Mouse (Mus musculus) 3134 (cell line): ENCODE data around the gene Ankmy1.

Experiments
- DNase-seq: peaks from one replicate; pipeline ENCODE4 v3.0.0-alpha.2; 2011; ENCODE audit warnings: low spot score; ENCODE audit not compliant: insufficient read length; ENCODE audit errors: extremely low read depth

Ankmy1 gene

DNA sequence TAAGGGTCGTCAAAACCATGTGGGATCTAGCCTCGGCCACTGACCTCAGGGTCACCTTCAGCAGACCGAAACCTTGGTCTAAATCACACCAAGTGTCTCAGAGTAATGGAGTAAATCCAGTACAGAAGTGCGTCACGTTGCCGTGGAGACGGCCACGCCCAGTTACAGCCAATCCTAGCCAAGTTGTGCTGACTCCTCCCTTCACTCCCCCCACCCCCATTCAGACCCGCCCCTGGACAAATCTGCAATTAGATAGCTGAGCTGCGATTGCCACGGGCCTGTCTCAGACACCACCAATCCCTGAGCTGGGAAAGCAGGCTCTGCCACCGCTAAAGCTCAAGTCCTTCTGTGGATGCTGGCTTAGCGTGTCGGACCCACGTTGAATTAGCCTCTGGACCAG is at the start of gene Ankmy1:
Gene Ankmy1 (minus strand): TSS at position 121 of the 400 bp plus-strand sequence.
- no peak for DNase-seq

DNA sequence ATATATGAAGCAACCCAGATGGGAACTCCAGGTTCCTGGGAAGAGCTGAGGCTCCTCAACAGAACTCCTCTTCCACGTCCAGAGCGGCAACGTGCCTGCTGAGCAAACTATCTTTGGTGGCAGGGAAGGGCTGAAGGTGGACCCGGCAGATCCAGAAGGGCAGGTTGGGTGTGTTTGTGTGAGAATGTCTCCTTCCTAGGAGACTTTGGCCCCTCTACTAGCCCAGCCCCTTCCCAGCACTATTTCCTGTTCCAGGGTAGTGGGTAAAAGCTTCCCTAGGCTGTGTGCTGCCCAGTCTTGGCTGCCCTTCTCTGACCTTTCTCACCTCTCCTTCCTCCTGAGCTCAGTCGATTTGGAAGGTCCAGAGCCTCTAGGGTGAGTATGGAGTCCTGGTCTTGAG is 47.9 kb upstream of the Ankmy1 start, which contains the start of gene Gpr35:
Gene Gpr35 (plus strand): TSS at position 259 of the 400 bp plus-strand sequence.
- DNase-seq = no peak

DNA sequence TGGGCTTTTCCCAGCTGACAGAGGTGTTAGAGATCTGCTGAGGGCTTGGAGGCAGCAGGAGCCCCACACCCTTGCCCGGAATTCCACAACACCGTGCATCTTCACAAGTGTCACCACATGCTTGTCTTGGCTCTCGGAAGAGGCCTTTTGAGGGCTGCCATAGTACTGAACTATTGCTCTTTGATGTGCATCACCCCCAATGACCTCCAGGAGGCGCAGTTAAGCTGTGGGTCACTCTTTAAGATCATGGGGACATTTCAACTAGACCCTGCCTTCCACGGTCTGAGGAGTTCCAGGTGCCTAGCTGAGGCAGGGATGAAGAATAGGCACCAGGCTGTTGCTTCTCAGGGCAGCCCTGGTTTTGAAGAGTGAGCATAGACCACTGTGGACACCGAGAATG is 46.7 kb upstream of the Ankmy1 start:
- no peak for DNase-seq

DNA sequence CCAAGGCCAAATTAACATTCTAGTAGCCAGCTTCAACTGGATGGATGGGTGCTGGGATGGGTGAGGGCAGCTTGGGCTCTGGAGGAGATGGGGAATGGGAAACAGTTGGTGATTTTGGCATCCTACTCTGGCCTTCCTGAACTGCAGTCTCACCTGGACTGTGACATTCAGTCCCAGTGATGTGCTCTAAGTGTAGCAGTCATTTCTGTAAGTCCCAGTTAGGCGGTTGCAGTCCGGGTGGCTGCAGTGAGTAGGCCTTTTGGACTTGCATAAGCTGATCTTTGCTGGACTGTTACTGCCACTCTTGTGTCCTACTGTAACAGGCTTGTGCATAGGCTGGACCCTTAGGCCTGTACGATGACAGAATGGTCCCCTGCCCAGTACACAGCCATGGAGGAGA is 45.3 kb upstream of the Ankmy1 start:
- no peak for DNase-seq

DNA sequence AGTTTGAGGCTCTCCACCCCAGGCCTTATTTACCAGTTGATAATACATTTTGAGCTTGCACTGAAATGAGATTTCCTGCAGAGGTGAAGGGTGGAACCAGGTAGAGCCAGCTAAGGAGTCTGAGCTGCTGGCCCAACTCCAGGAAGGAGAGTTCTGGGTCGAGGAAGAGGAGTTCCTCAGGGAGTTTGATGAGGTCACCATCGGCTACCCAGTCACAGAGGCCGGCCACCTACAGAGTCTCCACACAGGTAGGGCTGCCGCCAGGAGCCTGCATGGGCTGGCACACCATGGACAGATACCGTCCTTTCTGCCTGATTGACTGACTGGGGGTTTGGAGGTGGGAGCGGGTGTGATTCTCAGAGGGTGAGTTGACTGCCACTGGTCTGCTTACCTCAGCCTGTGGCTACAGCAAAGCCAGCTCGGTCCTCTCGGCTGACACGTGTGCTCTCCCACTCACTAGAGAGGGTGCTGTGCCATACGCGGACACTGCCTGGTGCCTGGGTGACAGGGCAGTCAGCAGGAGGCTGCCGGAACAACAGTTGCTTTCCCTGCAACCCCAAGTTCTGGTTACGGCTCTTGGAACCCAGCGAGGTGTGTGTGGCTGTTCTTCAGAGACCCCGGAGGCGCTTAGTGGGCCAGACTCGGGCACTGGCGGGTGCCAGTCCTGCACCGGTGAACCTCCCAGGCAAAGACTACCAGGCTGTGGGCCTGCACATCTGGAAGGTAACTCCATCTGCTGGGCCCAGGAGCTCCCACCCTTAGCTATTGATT is 40.7 kb upstream of the Ankmy1 start:
- no peak for DNase-seq

DNA sequence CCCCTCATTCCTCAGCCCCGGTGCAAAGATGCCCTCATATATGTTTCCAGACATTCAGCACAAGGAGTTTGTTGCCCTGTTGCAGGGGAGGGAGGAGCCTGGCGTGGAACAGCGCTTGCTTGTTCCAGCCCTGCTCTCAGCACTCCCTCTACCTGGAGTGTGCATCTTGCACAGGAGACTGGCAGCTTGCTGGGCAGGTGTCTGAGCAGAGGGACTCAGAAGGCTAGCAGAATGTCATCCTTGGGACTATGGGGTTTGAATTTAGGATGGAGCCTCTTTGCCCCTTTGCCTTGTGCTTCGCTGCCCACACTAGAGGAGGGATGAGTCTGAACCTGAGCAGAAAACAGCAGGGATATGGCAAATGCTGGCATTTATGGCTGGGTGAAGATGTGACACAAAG is 37.0 kb upstream of the Ankmy1 start:
- no peak for DNase-seq

DNA sequence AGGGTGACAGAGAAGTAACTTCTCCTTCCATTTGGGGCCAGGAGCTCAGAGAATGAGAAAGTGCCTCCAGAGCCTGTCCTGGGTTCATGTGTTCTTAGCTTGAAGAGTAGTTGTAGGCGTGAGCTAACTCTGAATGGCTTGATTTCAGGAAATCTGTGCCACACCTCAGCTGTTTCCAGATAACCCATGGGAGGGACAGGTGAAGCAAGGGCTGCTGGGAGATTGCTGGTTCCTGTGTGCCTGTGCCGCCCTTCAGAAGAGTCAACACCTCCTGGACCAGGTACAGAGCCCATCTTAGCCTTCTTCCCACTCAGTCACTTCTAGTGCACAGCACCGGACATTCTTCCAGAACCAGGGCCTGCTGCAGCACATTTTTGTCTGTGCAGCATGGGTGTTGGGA is 35.1 kb upstream of the Ankmy1 start:
- no peak for DNase-seq

DNA sequence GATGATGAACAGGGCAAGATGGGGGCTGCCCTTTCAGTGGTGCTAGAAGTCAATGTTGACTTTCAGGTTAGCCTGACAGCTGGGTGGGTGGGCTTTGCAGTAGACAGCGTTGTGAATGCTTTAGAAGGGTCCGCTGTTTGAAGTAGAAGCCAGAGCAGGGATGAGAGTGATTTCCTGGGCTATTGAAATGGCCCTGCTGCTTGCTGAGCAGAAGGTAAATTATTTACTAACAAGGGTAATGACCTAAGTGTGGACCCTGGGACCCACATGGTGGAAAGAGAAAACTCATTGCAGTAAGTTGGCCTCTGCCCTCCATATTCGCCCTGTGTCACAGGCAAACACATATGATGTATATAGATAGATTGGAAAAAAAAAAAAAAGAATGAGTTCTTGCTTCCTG is 33.8 kb upstream of the Ankmy1 start:
- no peak for DNase-seq

DNA sequence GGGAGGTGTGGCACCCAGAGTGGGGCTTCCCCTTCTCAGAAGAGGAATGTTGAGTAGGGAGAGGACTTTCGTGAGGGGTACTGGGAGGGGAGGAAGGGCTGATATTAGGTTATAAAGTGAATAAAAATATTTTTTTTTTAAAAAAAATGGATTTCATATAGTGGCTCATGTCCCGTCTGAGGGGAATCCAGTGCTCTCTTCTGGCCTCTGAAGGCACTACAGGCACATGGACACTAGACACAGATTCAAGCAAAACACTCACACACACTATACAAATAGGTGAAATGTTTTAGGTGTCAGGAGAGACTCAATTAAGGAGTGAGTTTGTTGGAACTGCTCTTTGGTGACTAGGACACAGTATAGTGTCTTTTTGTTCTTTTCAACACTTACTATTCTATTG is 33.3 kb upstream of the Ankmy1 start:
- no peak for DNase-seq

DNA sequence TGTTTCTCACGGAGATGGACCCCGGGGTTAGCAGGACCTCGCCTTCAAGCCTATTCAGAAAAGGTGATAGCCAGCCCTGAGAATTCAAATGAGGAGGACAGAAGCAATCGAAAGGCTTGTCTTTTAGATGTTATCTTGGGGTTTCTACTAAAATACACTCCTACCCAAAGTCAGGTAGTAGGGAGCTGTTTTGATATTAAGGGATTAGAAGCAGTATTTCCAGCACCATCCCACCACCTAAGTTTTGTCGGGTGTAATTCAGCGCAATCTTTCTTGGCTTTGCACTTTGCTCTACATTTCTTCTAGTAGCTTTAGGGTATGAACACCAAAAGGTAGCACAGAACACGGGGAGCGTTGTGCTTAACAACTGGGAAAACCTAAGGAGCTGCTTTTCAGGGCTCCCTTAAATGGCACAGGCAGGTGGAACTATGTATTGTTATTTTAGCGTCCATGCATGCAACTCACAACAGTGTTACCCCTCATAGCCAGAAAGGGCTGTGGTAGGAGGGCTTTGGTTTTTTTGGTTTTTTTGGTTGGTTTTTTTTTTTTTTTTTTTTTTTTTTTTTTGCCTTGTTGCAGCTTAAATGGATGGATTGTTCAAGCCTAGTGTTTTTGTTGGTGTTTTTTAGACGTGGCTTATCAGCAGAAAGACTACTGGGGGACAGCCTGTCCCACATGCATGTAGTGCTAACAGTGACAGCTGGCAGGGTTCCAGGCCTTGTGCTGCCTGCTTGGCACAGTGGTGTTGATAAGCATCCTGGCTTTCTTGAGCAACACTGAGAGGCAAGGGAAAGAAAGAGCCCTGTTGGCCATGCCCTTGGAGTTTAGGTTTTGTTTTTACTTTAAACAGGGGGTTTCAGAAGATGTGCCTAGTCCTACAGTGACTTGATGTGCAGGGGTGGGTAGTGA is 32.6 kb upstream of the Ankmy1 start:
- DNase-seq = no peak

DNA sequence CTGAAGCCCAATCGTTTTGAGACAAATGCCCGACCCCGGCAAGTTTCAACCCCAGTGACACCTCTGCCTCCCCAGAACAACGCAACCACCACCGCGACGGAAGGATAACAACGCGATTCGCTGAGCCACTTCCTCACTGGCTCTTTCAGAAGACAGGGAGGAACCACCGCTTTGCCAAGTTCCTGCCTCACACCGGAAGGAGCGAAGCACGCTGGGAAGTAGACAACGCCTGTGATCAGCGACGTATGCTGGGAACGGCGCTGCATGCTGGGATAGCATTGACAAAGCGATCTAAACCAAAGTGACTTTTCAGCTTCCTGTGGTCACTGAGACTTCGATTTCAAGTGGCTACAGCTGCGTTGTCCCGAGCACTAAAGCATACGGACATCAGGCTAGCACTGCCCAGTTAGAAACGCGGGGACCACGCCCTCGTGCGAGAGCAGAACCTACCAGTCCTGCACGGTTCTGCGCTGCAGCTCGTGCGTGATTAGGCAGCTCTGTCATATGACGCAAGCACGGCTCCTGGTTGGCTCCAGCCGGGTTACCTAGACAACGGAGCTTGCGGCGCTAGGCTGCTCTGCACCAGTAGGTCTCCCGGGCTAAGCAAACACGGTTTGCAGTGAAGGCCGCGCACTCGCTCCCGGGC is 31.6 kb upstream of the Ankmy1 start, which contains the start of gene Capn10:
Gene Capn10 (plus strand): TSS at position 195 of the 646 bp plus-strand sequence.
- peak; percentile 94 for DNase-seq

DNA sequence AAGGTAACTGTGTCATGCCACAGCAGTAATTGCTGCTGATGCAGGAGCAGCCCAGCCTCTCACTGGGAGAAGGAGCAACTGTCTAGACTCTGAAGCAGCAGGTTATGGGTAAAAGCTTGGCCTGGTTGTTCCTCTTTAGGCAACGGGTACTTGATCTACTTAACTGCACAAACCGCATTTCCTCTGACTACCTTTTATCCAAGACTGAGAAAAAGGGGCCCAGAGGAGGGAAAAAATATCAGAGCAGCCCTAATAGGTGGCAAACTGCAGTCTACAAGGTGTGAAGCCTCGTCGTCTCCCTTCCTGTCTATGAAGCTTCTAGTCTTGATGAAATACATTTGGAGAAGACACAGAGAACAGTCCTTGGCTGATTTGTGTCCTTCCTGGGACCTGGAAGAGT is 30.9 kb upstream of the Ankmy1 start:
- no peak for DNase-seq

DNA sequence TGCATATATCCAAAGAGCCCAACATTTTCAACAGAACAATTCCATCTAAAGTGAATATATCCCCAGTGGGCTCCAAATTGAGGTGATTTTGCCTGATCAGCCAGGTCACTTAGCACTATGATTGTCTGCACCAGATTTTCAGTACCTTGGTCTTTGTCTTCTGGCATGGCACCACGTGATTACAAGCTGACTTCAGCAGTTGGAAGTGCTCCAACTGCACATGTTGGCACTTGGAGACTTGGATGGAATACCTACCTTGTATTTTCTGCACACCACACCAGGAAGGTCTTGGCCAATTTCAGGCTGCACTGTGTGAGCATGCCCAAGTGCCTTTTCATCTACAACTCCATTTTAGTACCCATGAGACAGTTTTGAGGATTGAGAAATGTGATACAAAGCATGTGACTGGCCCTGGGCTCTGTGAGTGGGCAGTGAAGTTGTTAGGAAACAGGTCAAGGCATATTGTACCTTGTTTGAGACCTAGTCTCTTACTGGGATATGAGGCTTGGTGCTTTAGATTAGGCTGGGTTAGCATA is 27.5 kb upstream of the Ankmy1 start:
- DNase-seq = no peak

DNA sequence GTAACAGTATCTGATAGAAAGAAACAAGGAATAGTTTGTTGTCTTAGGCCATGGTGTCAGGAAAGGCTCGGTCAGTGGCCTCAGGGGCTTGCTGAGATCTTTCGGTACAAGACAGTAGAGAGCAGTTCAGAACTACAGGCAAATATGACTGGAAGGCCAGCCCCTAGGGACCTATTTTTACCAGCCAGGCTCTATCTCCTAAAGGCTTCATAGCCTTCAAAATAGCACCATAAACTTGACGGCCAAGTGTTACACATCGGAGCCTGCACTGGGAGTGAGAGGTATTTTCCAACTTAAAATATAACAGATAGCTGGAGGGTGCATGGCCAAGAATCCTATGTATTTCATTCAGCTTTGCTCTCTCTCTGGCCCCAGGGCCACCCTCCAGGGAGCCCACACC is 18.8 kb upstream of the Ankmy1 start:
- no peak for DNase-seq

DNA sequence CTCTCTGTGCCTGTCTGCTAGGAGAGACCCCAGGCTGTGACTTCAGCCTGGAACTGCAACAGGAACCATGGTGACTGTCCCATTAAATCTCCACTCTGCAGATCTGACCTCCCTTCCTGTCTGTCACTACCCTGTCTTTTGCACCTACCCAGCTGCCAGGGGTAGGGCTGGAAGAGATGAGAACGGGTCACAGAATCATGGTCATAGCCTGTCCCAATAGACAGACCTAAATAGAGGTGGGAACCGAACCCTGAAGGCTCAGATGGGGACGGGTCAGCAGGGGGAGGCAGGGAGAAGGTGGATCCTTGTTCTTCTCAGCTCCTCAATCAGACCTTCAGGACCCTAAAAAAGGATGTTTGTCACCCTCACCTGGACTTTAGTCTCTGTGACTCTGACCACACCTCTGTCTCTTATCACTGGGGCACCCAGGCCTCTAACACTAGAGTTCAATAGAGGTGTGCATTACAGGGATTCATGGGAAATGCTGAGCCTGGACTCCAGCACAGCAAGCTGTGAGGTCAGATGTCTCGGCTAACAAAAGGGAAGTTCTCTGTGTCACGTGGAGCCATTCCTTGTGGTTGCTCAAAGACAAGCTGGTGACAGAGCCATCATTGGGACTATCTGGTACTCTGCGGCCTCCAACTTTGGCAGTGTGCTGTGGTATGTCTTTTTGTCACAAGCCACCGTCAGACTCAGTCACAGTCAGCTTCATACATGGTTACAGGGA is 17.9 kb upstream of the Ankmy1 start:
- no peak for DNase-seq

DNA sequence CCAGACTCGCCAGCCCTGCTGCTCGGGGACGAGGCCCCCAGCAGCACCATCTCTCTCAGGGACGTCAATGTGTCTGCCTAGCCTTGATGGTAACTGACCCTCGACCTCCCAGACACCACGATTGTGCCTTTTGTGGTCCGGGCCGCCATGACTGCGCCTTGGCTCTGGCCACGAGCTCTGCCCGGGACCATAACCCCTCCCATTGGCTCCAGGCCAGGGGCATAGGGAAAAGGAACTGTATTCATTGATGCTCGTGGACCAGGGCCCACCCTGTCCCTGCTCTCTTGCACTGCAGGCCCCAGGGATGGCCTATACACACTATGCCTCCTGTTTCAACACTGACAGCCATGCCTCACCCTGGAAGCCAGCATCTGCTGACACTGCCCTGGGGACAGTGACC is 17.1 kb upstream of the Ankmy1 start:
- DNase-seq = no peak

DNA sequence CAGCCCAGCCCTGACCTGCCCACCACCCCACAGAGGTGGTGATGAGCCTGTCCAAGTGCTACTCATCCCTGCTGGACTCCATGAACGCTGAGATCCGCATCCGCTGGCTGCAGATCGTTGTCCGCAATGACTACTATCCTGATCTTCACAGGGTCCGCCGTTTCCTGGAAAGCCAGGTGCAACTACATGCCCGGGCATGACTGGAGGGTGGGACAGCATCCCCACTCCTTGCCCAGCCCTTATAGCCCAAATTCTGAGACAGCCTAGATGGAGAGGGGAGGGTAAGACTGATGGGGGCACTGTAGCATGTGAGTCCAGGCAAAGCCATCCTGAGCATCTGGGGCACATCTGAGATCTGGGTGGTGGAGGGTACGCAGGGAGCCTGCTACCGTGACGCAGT is 16.4 kb upstream of the Ankmy1 start:
- no peak for DNase-seq

DNA sequence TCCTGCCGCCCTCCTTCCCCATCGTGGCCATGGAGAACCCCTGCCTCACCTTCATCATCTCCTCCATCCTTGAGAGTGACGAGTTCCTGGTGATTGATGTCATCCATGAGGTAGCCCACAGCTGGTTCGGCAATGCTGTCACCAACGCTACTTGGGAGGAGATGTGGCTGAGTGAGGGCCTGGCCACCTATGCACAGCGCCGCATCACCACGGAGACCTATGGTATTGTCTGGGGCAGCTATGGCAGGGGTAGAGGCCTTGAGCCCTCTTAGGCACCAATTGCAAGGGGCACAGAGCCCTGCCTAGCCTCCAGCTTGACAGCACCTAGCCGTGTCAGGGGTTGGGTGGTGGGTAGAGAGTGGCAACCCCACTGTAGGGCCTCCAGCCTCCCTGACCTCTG is 14.0 kb upstream of the Ankmy1 start:
- no peak for DNase-seq

DNA sequence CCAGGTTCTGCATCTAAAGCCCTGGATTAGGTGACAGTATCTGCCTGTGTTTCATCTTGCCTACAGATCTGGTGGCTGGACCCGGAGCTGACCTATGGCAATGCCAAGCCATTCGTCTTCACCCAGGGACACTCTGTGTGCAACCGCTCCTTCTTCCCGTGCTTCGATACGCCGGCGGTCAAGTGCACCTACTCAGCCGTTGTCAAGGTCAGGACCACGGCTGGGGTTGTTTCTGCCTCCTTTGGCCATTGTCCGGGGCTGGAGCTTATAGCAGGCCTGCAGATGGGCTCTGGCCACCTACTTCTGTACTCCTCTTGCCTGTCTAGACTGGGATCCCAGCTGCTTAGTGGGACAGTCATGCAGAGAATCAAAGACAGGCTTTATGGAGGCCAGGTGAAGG is 12.3 kb upstream of the Ankmy1 start:
- no peak for DNase-seq

DNA sequence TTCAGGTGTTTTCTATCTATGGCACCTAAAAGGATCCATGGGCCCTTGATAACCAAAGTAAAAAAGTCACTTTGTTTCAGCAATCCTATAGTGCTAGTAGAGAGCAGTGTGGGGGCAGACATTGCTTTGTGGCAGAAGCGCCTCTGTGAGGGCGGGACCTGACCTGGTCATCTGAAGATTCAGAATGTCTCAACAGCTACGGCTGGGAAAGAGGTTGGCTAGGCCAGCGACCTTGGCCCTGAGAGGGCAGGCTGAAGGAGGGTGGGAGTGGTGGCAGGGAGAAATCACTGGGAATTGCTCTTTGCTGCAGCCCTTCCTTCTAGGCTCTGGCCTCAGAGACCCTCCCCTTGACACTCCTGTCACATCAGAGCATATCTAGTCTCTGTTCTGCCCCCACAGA is 11.5 kb upstream of the Ankmy1 start:
- no peak for DNase-seq
